In genomic region chr14:103458340-103458739, GRCm38 (mm10) we compare ENCODE assay signal across 29 mouse cellular contexts. TPM values are rescaled to one million over a fixed set of nuclear protein-coding genes. Genes with fewer than 3 reads are reported as not detected.
"Had no signal": no experiment of that assay in that cellular context is flagged by ENCODE, and none has a peak within 500 bp of the region (broad histone marks: within the 10 kb centered on the region; RNA-seq: fewer than 3 reads in every experiment).

No protein-coding gene starts in this region.

- DNase-seq: cerebellum, adult 2 months; cerebellum, adult 9-10 months; cerebellum, adult 9-11 months; cerebellum, postnatal 10 days; cerebellum, postnatal 14 days; cerebellum, postnatal 25 days; cerebellum, postnatal 36 days; embryo, embryonic 11 days; forebrain, postnatal 0 days; gastrocnemius, adult 2 months; gastrocnemius, postnatal 10 days; gastrocnemius, postnatal 14 days; gastrocnemius, postnatal 25 days; gastrocnemius, postnatal 36 days; heart, adult 11 months; heart, adult 18-20 months; heart, adult 2 months had no signal

- H3K9ac ChIP-seq: embryonic facial prominence, embryonic 12.5 days; embryonic facial prominence, embryonic 13.5 days; embryonic facial prominence, embryonic 15.5 days; forebrain, embryonic 12.5 days; forebrain, embryonic 13.5 days; forebrain, embryonic 15.5 days; forebrain, postnatal 0 days had no signal

- H3K27me3 ChIP-seq: embryonic facial prominence, embryonic 12.5 days; embryonic facial prominence, embryonic 15.5 days; forebrain, embryonic 12.5 days; forebrain, embryonic 13.5 days; forebrain, embryonic 15.5 days had no signal

- H3K27ac ChIP-seq: embryonic facial prominence, embryonic 10.5 days; embryonic facial prominence, embryonic 12.5 days; embryonic facial prominence, embryonic 13.5 days; embryonic facial prominence, embryonic 15.5 days; forebrain, embryonic 10.5 days; forebrain, embryonic 12.5 days; forebrain, embryonic 13.5 days; forebrain, embryonic 15.5 days; gastrocnemius, adult 2 months; heart, adult 2 months had no signal

- H3K4me3 ChIP-seq: embryonic facial prominence, embryonic 10.5 days; embryonic facial prominence, embryonic 12.5 days; embryonic facial prominence, embryonic 13.5 days; embryonic facial prominence, embryonic 15.5 days; erythroblast, embryonic 14.5 days; forebrain, embryonic 10.5 days; forebrain, embryonic 12.5 days; forebrain, embryonic 13.5 days; forebrain, embryonic 15.5 days; gastrocnemius, adult 2 months; heart, adult 2 months had no signal

- H3K36me3 ChIP-seq: embryonic facial prominence, embryonic 10.5 days; embryonic facial prominence, embryonic 12.5 days; embryonic facial prominence, embryonic 13.5 days; embryonic facial prominence, embryonic 15.5 days; forebrain, embryonic 10.5 days; forebrain, embryonic 12.5 days; forebrain, embryonic 15.5 days had no signal

- H3K4me2 ChIP-seq: embryonic facial prominence, embryonic 12.5 days; embryonic facial prominence, embryonic 13.5 days; embryonic facial prominence, embryonic 15.5 days; forebrain, embryonic 12.5 days; forebrain, embryonic 13.5 days; forebrain, embryonic 15.5 days had no signal

- H3K4me1 ChIP-seq: embryonic facial prominence, embryonic 10.5 days; embryonic facial prominence, embryonic 12.5 days; embryonic facial prominence, embryonic 13.5 days; embryonic facial prominence, embryonic 15.5 days; forebrain, embryonic 12.5 days; forebrain, embryonic 13.5 days had no signal

- ATAC-seq: forebrain, embryonic 13.5 days; forebrain, embryonic 14.5 days; forebrain, embryonic 15.5 days; forebrain, embryonic 16.5 days; forebrain, postnatal 0 days had no signal

- H3K9me3 ChIP-seq: embryonic facial prominence, embryonic 10.5 days; embryonic facial prominence, embryonic 12.5 days; embryonic facial prominence, embryonic 13.5 days; embryonic facial prominence, embryonic 15.5 days; forebrain, embryonic 10.5 days; forebrain, embryonic 12.5 days; forebrain, embryonic 13.5 days; forebrain, embryonic 15.5 days had no signal

RNA-seq across cellular contexts. Expression of gene Scel, which starts 54.8 kb away (rescaled TPM):
- total RNA-seq: common myeloid progenitor, adult 5-6 weeks had no signal
- polyA plus RNA-seq: erythroblast, embryonic 14.5 days; forebrain, embryonic 15.5 days; forebrain, embryonic 16.5 days had no signal
